8 mouse cellular contexts compared by ENCODE assay signal in the genomic region with DNA sequence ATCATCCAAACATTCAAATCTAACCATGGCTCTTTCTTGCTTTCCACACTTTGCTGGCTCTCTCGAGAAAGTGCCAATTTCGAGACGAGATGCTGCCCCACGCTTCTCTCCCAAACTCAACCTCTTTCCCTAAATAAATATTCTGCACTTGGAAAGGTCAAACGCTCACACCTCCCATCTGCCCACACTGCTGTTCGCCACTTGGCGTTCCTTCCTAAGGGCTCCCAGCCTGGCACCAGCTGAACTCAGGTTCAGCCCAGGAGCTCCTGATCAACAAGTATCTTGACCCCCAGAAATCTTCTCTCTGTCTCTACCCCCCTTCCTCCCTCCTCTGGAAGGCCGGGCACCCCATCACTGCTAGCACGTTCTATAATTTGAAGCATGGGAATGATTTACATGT. TPM values are rescaled to one million over a fixed set of nuclear protein-coding genes. Genes with fewer than 3 reads are reported as not detected.
A peak's percentile ranks its signal among the peaks of the same experiment; 100 is the strongest.
DNase-seq lines count a peak whose midpoint lies in the region; ATAC-seq lines count a peak whose summit lies in the region.

No protein-coding gene starts in this region.

- peaks cover 7% of the 10 kb centered on the region for H3K36me3 ChIP-seq in kidney, embryonic 16.5 days (ENCODE audit: insufficient read depth, low read length)
- no peaks in the 10 kb centered on the region for H3K36me3 ChIP-seq in hindbrain, embryonic 14.5 days (replicated peaks; ENCODE audit: control insufficient read depth, insufficient read depth)
- H3K36me3 ChIP-seq in neural tube, embryonic 13.5 days, result no peaks in the 10 kb centered on the region

- peak overlapping the region; percentile 33 for H3K27ac ChIP-seq in kidney, embryonic 16.5 days (ENCODE audit: low read length)
- H3K27ac ChIP-seq in hindbrain, embryonic 14.5 days, result peak overlapping the region; percentile 87
- H3K27ac ChIP-seq in neural tube, embryonic 13.5 days (replicated peaks), result peak overlapping the region; percentile 88

- H3K9ac ChIP-seq in kidney, embryonic 16.5 days (replicated peaks; ENCODE audit: low read length), result 0 out of 2 replicates have a peak overlapping the region, but pooled peaks have one; percentile 53
- peak overlapping the region; percentile 60 for H3K9ac ChIP-seq in hindbrain, embryonic 14.5 days
- peak overlapping the region; percentile 64 for H3K9ac ChIP-seq in neural tube, embryonic 13.5 days

- peaks cover 57% of the 10 kb centered on the region for H3K4me1 ChIP-seq in kidney, embryonic 16.5 days (ENCODE audit: insufficient read depth, low read length)
- peaks cover 21% of the 10 kb centered on the region for H3K4me1 ChIP-seq in hindbrain, embryonic 14.5 days (replicated peaks; ENCODE audit: control insufficient read depth, insufficient read depth, low read length)
- H3K4me1 ChIP-seq in neural tube, embryonic 13.5 days (replicated peaks), result peaks cover 54% of the 10 kb centered on the region

- DNase-seq in kidney, adult 8-10 months, result no peak
- peak; percentile 80 to 81 for DNase-seq in cerebellum, postnatal 25 days
- no peak for DNase-seq in hindbrain, embryonic 14.5 days (ENCODE audit: low spot score)
- no peak for DNase-seq in urinary bladder, adult 18-20 months (ENCODE audit: low spot score in 2 of 2)
- DNase-seq in ovary, postnatal 10 days (ENCODE audit: low spot score), result no peak
- no peak for DNase-seq in urinary bladder, adult 2 months (ENCODE audit: low spot score)

- H3K4me2 ChIP-seq in kidney, embryonic 16.5 days (replicated peaks; ENCODE audit: low read depth, low read length), result peak overlapping the region; percentile 45
- peak overlapping the region; percentile 56 for H3K4me2 ChIP-seq in hindbrain, embryonic 14.5 days (replicated peaks)
- H3K4me2 ChIP-seq in neural tube, embryonic 13.5 days, result peak overlapping the region; percentile 59

- peak overlapping the region; percentile 30; the same call in 1 of the 2 replicates for H3K4me3 ChIP-seq in kidney, embryonic 16.5 days (ENCODE audit: low read length)
- H3K4me3 ChIP-seq in hindbrain, embryonic 14.5 days (replicated peaks; ENCODE audit: low read length), result peak overlapping the region; percentile 35
- peak overlapping the region; percentile 37 for H3K4me3 ChIP-seq in neural tube, embryonic 13.5 days

- H3K27me3 ChIP-seq in kidney, embryonic 16.5 days (ENCODE audit: insufficient read depth, low read length), result no peaks in the 10 kb centered on the region
- no peaks in the 10 kb centered on the region for H3K27me3 ChIP-seq in hindbrain, embryonic 14.5 days (ENCODE audit: control insufficient read depth, insufficient read depth, low read length)
- no peaks in the 10 kb centered on the region for H3K27me3 ChIP-seq in neural tube, embryonic 13.5 days

- 23% methylated on average over 9 of the region's 9 CpGs for WGBS in kidney, embryonic 16.5 days
- 45% methylated on average over 9 of the region's 9 CpGs for WGBS in hindbrain, embryonic 14.5 days
- 54% methylated on average over 9 of the region's 9 CpGs for WGBS in neural tube, embryonic 13.5 days

- no peak for ATAC-seq in kidney, embryonic 16.5 days (ENCODE audit: low FRiP score, low TSS enrichment)
- ATAC-seq in hindbrain, embryonic 14.5 days (ENCODE audit: low FRiP score), result no peak
- no peak for ATAC-seq in neural tube, embryonic 13.5 days (ENCODE audit: low read depth)

- no peaks in the 10 kb centered on the region for H3K9me3 ChIP-seq in kidney, embryonic 16.5 days (ENCODE audit: low read length)
- no peaks in the 10 kb centered on the region for H3K9me3 ChIP-seq in hindbrain, embryonic 14.5 days (ENCODE audit: control insufficient read depth, low read length)
- no peaks in the 10 kb centered on the region for H3K9me3 ChIP-seq in neural tube, embryonic 13.5 days

RNA-seq across cellular contexts. Expression of gene Elk3, which starts 34.1 kb away (rescaled TPM):
- polyA plus RNA-seq in kidney, embryonic 16.5 days (2015; fragmentation: Nextera tagmentation; extraction: Ambion mirVana), result 41.3 and 45.6 TPM in 2 replicates
- 7.9 and 11.3 TPM in 2 replicates for polyA plus RNA-seq in hindbrain, embryonic 14.5 days (2014; fragmentation: Nextera tagmentation; extraction: Ambion mirVana)
- 15.1 and 18.3 TPM in 2 replicates for polyA plus RNA-seq in neural tube, embryonic 13.5 days (2015; fragmentation: Nextera tagmentation; extraction: Ambion mirVana)
- 21.6 and 22.7 TPM in 2 replicates for polyA plus RNA-seq in urinary bladder, adult 2 months (2012; rRNA removed)

Comparison
In these comparisons a context has a peak if more than half of its experiments do, and no peak if none do; other contexts are left out.
1. H3K27ac ChIP-seq: peak in every context shown above with its lines; median percentile 88 in neural tube, embryonic 13.5 days; 87 in hindbrain, embryonic 14.5 days; 33 in kidney, embryonic 16.5 days.
2. DNase-seq: peak in cerebellum, postnatal 25 days (2 of 2); none in kidney, adult 8-10 months (0 of 2), hindbrain, embryonic 14.5 days (single experiment), urinary bladder, adult 18-20 months (0 of 2), ovary, postnatal 10 days (single experiment) and urinary bladder, adult 2 months (single experiment).
3. Peak in every context shown above with its lines, with median percentiles within 50 percentile points of each other: H3K4me2 ChIP-seq, H3K4me3 ChIP-seq and H3K9ac ChIP-seq.